In the genomic region with DNA sequence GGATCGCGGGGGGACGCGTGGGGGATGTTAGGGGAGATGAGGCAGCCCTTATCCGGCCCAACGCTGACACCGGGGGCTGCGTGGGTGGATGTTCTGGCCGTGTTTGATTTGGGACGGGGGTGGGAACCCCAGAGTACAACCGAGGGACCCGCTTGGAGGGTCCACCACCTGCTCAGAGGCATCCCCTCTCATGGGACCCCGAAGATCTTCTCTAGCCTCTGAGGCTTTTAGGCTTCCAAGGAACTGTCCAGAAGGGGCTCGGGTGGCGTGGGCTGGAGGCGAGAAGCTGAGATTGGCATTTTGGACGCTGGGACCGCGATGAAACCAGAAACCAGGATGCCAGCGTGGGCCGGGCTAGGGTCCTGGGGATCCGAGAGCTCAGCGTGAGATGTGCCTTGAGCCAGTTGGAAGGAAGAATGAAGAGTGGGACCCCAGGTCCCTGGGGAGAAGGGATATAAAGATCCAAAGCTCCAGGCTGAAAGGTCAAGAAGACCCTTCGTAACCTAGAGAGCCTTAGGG, we compare ENCODE assay signal across 8 mouse cellular contexts. TPM values are rescaled to one million over a fixed set of nuclear protein-coding genes. Genes with fewer than 3 reads are reported as not detected.
A peak's percentile ranks its signal among the peaks of the same experiment; 100 is the strongest.
DNase-seq lines count a peak whose midpoint lies in the region; ATAC-seq and TF ChIP-seq lines count a peak whose summit lies in the region.

No protein-coding gene starts in this region.

- TF ChIP-seq POLR2A in kidney, adult 2 months (IDR thresholded peaks at IDR 0.05; ENCODE audit: low read depth, low read length): no peak

- H3K9ac ChIP-seq in embryonic facial prominence, embryonic 13.5 days: peak overlapping the region; percentile 83
- H3K9ac ChIP-seq in intestine, embryonic 14.5 days (ENCODE audit: low read length): peak overlapping the region; percentile 71

- H3K9me3 ChIP-seq in G1E (replicated peaks): peaks cover 76% of the 10 kb centered on the region
- no peaks in the 10 kb centered on the region for H3K9me3 ChIP-seq in embryonic facial prominence, embryonic 13.5 days
- H3K9me3 ChIP-seq in intestine, embryonic 14.5 days (ENCODE audit: control insufficient read depth, low read length): no peaks in the 10 kb centered on the region

- ATAC-seq in G1E (ENCODE audit: extremely low read depth, insufficient number of reproducible peaks, low FRiP score, poor library complexity, severe bottlenecking): no peak
- no peak for ATAC-seq in embryonic facial prominence, embryonic 13.5 days (ENCODE audit: insufficient number of reproducible peaks, insufficient read depth, low FRiP score, low TSS enrichment, low read depth)
- peak; percentile 3; the same call in 1 of the 2 replicates for ATAC-seq in intestine, embryonic 14.5 days (replicated peaks; ENCODE audit: low FRiP score, low TSS enrichment, low read depth)

- peaks cover 8% of the 10 kb centered on the region; the same call in 1 of the 2 replicates for H3K4me1 ChIP-seq in kidney, adult 2 months (ENCODE audit: control insufficient read depth, insufficient read depth, low read length)
- H3K4me1 ChIP-seq in G1E (ENCODE audit: insufficient read depth, low read depth, low read length): no peaks in the 10 kb centered on the region
- peaks cover 26% of the 10 kb centered on the region for H3K4me1 ChIP-seq in embryonic facial prominence, embryonic 13.5 days
- peaks cover 9% of the 10 kb centered on the region; the same call in 1 of the 2 replicates for H3K4me1 ChIP-seq in intestine, embryonic 14.5 days (replicated peaks; ENCODE audit: control insufficient read depth, insufficient read depth, low read length)

- peak overlapping the region; percentile 95 for H3K27ac ChIP-seq in kidney, adult 2 months (ENCODE audit: insufficient read depth, low read depth, low read length)
- H3K27ac ChIP-seq in embryonic facial prominence, embryonic 13.5 days: peak overlapping the region; percentile 96
- peak overlapping the region; percentile 95 for H3K27ac ChIP-seq in intestine, embryonic 14.5 days (ENCODE audit: low read depth)

- under 1% methylated on average over 24 of the region's 24 CpGs for WGBS in kidney, adult 2 months
- under 1% methylated on average over 24 of the region's 24 CpGs for WGBS in embryonic facial prominence, embryonic 13.5 days
- 0% methylated on average over 24 of the region's 24 CpGs for WGBS in intestine, embryonic 14.5 days

- H3K4me3 ChIP-seq in kidney, adult 2 months (ENCODE audit: insufficient read depth, low read depth, low read length): peak overlapping the region; percentile 93
- peak overlapping the region; percentile 7; the same call in 1 of the 2 replicates for H3K4me3 ChIP-seq in G1E (ENCODE audit: low read depth, low read length)
- peak overlapping the region; percentile 64 for H3K4me3 ChIP-seq in embryonic facial prominence, embryonic 13.5 days
- H3K4me3 ChIP-seq in intestine, embryonic 14.5 days (ENCODE audit: low read depth, low read length): peak overlapping the region; percentile 88

- no peaks in the 10 kb centered on the region for H3K27me3 ChIP-seq in kidney, adult 2 months (replicated peaks; ENCODE audit: control insufficient read depth, insufficient read depth, low read length)
- no peaks in the 10 kb centered on the region for H3K27me3 ChIP-seq in G1E (ENCODE audit: insufficient read depth, low read length)
- no peaks in the 10 kb centered on the region for H3K27me3 ChIP-seq in embryonic facial prominence, embryonic 13.5 days
- no peaks in the 10 kb centered on the region for H3K27me3 ChIP-seq in intestine, embryonic 14.5 days (replicated peaks; ENCODE audit: control insufficient read depth, insufficient read depth, low read length)
- H3K27me3 ChIP-seq in splenic B cell, adult 2 months (ENCODE audit: control insufficient read depth, insufficient read depth, low read length, poor library complexity, severe bottlenecking): no peaks in the 10 kb centered on the region

- TF ChIP-seq CTCF in kidney, adult 2 months (conservative IDR thresholded peaks at IDR 0.05; ENCODE audit: insufficient read depth, insufficient read length, low read depth, low read length): no peak
- no peak for TF ChIP-seq CTCF in G1E (IDR thresholded peaks at IDR 0.05; ENCODE audit: low read depth, low read length)

- DNase-seq in kidney, adult 2 months: no peak
- no peak for DNase-seq in kidney, postnatal 25 days
- DNase-seq in G1E (ENCODE audit: low spot score): no peak
- DNase-seq in intestine, embryonic 14.5 days (ENCODE audit: low spot score): no peak
- peak; percentile 49 for DNase-seq in mesoderm, embryonic 11.5 days (ENCODE audit: low read depth, low spot score)
- DNase-seq in splenic B cell, adult 2 months (ENCODE audit: low read depth, low spot score): peak; percentile 16
- DNase-seq in thymus, postnatal 4 days: no peak

- no peaks in the 10 kb centered on the region for H3K36me3 ChIP-seq in kidney, adult 2 months (ENCODE audit: control insufficient read depth, insufficient read depth, low read length)
- H3K36me3 ChIP-seq in G1E (replicated peaks): no peaks in the 10 kb centered on the region
- H3K36me3 ChIP-seq in embryonic facial prominence, embryonic 13.5 days: no peaks in the 10 kb centered on the region
- H3K36me3 ChIP-seq in intestine, embryonic 14.5 days (ENCODE audit: control insufficient read depth, insufficient read depth, low read length): no peaks in the 10 kb centered on the region
- H3K36me3 ChIP-seq in splenic B cell, adult 2 months (ENCODE audit: control insufficient read depth, insufficient read depth, low read length, poor library complexity, severe bottlenecking): no peaks in the 10 kb centered on the region

- H3K4me2 ChIP-seq in embryonic facial prominence, embryonic 13.5 days: peak overlapping the region; percentile 98
- H3K4me2 ChIP-seq in intestine, embryonic 14.5 days (ENCODE audit: low read length): peak overlapping the region; percentile 67

RNA-seq across cellular contexts. Expression of a gene that starts 0.7 kb away (rescaled TPM):
- 12.0 and 13.1 TPM in 2 replicates for polyA plus RNA-seq in kidney, adult 2 months (2012; rRNA removed)
- total RNA-seq in G1E (2014; fragmentation: Nextera tagmentation): not detected in 2 replicates
- 0.06 and 0.16 TPM in 2 replicates for total RNA-seq in G1E (2017)
- polyA plus RNA-seq in G1E (2012): not detected in 2 replicates
- 7.0 and 7.6 TPM in 2 replicates for polyA plus RNA-seq in embryonic facial prominence, embryonic 13.5 days (2015; fragmentation: Nextera tagmentation; extraction: Ambion mirVana)
- polyA plus RNA-seq in intestine, embryonic 14.5 days (2014; fragmentation: Nextera tagmentation; extraction: Ambion mirVana): 7.1 and 7.3 TPM in 2 replicates

Comparison
In these comparisons a context has a peak if more than half of its experiments do, and no peak if none do; other contexts are left out.
1. DNase-seq: peak in mesoderm, embryonic 11.5 days (single experiment) and splenic B cell, adult 2 months (single experiment); none in kidney, adult 2 months (single experiment), kidney, postnatal 25 days (0 of 2), G1E (single experiment), intestine, embryonic 14.5 days (single experiment) and thymus, postnatal 4 days (single experiment).
2. H3K4me3 ChIP-seq: peak in every context shown above with its lines; median percentile 93 in kidney, adult 2 months; 88 in intestine, embryonic 14.5 days; 64 in embryonic facial prominence, embryonic 13.5 days; 7 in G1E.
3. Peak in every context shown above with its lines, with median percentiles within 50 percentile points of each other: H3K27ac ChIP-seq.